Mouse (Mus musculus) heart, adult 8-10 months (tissue): ENCODE results near the gene Ganc. TPM values are rescaled to one million over a fixed set of nuclear protein-coding genes. Genes with fewer than 3 reads are reported as not detected.

ENCODE experiments used
- DNase-seq: peaks from one replicate; pipeline ENCODE4 v3.0.0; 2022; ENCODE audit warnings: low spot score
- total RNA-seq, 4 experiments: library from RNA; stranded (reverse); gene quantifications; 2 replicates each; pipeline ENCODE4 v1.2.4; 2022

Ganc gene
- total RNA-seq, 4 experiments from 2014 or later, result 25.4 to 33.7 (median 31.3) TPM

- DNase-seq, result no peak
Observed at GRCm38 (mm10) chr2:120450724-120451123, 47.0 kb downstream of the Ganc start.

GRCm38 (mm10) chr2:120452600-120452999, 48.9 kb downstream of the Ganc start:
- no peak for DNase-seq

- DNase-seq, result no peak
Observed at GRCm38 (mm10) chr2:120454987-120455386, 51.3 kb downstream of the Ganc start.

- DNase-seq, result no peak
Observed at GRCm38 (mm10) chr2:120455719-120456118, 52.0 kb downstream of the Ganc start, which contains the start of gene Capn3. TSS of gene Capn3 (plus strand) at chr2:120456019.

- no peak for DNase-seq
Observed at GRCm38 (mm10) chr2:120460216-120460615, 56.5 kb downstream of the Ganc start.

GRCm38 (mm10) chr2:120463328-120463727, 59.6 kb downstream of the Ganc start:
- DNase-seq, result no peak

- no peak for DNase-seq
Observed at GRCm38 (mm10) chr2:120464091-120464490, 60.4 kb downstream of the Ganc start.

GRCm38 (mm10) chr2:120464732-120465396, 61.2 kb downstream of the Ganc start:
- DNase-seq, result no peak

- DNase-seq, result no peak
Observed at GRCm38 (mm10) chr2:120465397-120465785, 61.7 kb downstream of the Ganc start.

GRCm38 (mm10) chr2:120468011-120468410, 64.3 kb downstream of the Ganc start:
- DNase-seq, result no peak

GRCm38 (mm10) chr2:120469220-120469619, 65.5 kb downstream of the Ganc start:
- DNase-seq, result no peak

- no peak for DNase-seq
Observed at GRCm38 (mm10) chr2:120469715-120470114, 66.0 kb downstream of the Ganc start.

GRCm38 (mm10) chr2:120470856-120471255, 67.2 kb downstream of the Ganc start:
- no peak for DNase-seq

GRCm38 (mm10) chr2:120476277-120477087, 72.8 kb downstream of the Ganc start:
- no peak for DNase-seq

- DNase-seq, result peak; percentile 61
Observed at GRCm38 (mm10) chr2:120478600-120478999, 74.9 kb downstream of the Ganc start.

GRCm38 (mm10) chr2:120481921-120482320, 78.2 kb downstream of the Ganc start:
- no peak for DNase-seq

GRCm38 (mm10) chr2:120482506-120483389, 79.1 kb downstream of the Ganc start:
- DNase-seq, result peak; percentile 29

- no peak for DNase-seq
Observed at GRCm38 (mm10) chr2:120484241-120484640, 80.5 kb downstream of the Ganc start.

GRCm38 (mm10) chr2:120493254-120493653, 89.6 kb downstream of the Ganc start:
- no peak for DNase-seq

GRCm38 (mm10) chr2:120496511-120496910, 92.8 kb downstream of the Ganc start:
- DNase-seq, result no peak

GRCm38 (mm10) chr2:120499971-120500471, 96.3 kb downstream of the Ganc start:
- DNase-seq, result no peak
